Mouse (Mus musculus) MEL (cell line): ENCODE results near the gene Rsph1. TPM values are rescaled to one million over a fixed set of nuclear protein-coding genes. Genes with fewer than 3 reads are reported as not detected.

Experiments used
- DNase-seq: peaks from one replicate; pipeline ENCODE4 v3.0.0; 2011; ENCODE audit warnings: low read depth, low spot score
- H3K27ac ChIP-seq: 2 replicates; pipeline ENCODE4 v1.5.1; 2012; ENCODE audit warnings: low read depth, mild to moderate bottlenecking, control low read depth, low read length, moderate library complexity; ENCODE audit not compliant: control insufficient read depth
- H3K27me3 ChIP-seq, 2 experiments: fragments of 150-350 bp in 1 of 2; sonication (generic) in 1 of 2; 2 replicates each; pipeline ENCODE4 v1.6.1; 2012; ENCODE audit warnings: low read length in 2 of 2, mild to moderate bottlenecking in 2 of 2, improper control_type of control experiment in 1 of 2, moderate library complexity in 1 of 2; ENCODE audit not compliant: insufficient read depth in 2 of 2, control insufficient read depth in 1 of 2
- H3K36me3 ChIP-seq, 2 experiments: 2 replicates each; pipeline ENCODE4 v1.6.1; 2012 to 2014; ENCODE audit warnings: low read length in 2 of 2, improper control_type of control experiment in 1 of 2, inconsistent platforms in 1 of 2, mild to moderate bottlenecking in 1 of 2; ENCODE audit not compliant: insufficient read depth in 2 of 2, control insufficient read depth in 1 of 2
- H3K4me1 ChIP-seq, 2 experiments: fragments of 150-350 bp in 1 of 2; sonication (generic) in 1 of 2; 2 replicates each; pipeline ENCODE4 v1.6.1; 2012; ENCODE audit warnings: low read length in 2 of 2, improper control_type of control experiment in 1 of 2, mild to moderate bottlenecking in 1 of 2; ENCODE audit not compliant: insufficient read depth in 2 of 2, control insufficient read depth in 1 of 2
- H3K4me3 ChIP-seq, 2 experiments: fragments of 150-350 bp in 1 of 2; sonication (generic) in 1 of 2; 2 replicates each; pipeline ENCODE4 v1.5.1; 2012; ENCODE audit warnings: low read depth in 2 of 2, low read length in 2 of 2, mild to moderate bottlenecking in 2 of 2, moderate library complexity in 2 of 2, control low read depth in 1 of 2, improper control_type of control experiment in 1 of 2; ENCODE audit not compliant: control insufficient read depth in 1 of 2, insufficient read depth in 1 of 2
- H3K79me2 ChIP-seq: 2 replicates; pipeline ENCODE4 v1.6.1; 2012; ENCODE audit warnings: mild to moderate bottlenecking, low read length, moderate library complexity; ENCODE audit not compliant: control insufficient read depth, poor library complexity, insufficient read depth
- H3K9ac ChIP-seq: 2 replicates; pipeline ENCODE4 v1.6.1; 2012; ENCODE audit warnings: low read depth, mild to moderate bottlenecking, control low read depth, low read length, moderate library complexity; ENCODE audit not compliant: control insufficient read depth, poor library complexity, severe bottlenecking
- H3K9me3 ChIP-seq: fragments of 150-350 bp; sonication (generic); replicated peaks from 2 replicates; pipeline ENCODE4 v1.6.1; 2012; ENCODE audit warnings: mild to moderate bottlenecking, low read length, improper control_type of control experiment, moderate library complexity; ENCODE audit not compliant: insufficient read depth
- BHLHE40 ChIP-seq: IDR thresholded peaks from 2 replicates; pipeline ENCODE4 v1.6.1; 2012; ENCODE audit warnings: low read depth, mild to moderate bottlenecking, inconsistent platforms, low read length, improper control_type of control experiment, borderline replicate concordance
- CTCF ChIP-seq, 3 experiments: IDR thresholded peaks in 2 of 3; conservative IDR thresholded peaks in 1 of 3; 2 replicates each; pipeline ENCODE4 v1.5.1; 2011 to 2012; ENCODE audit warnings: low read length in 3 of 3, low read depth in 2 of 3, mild to moderate bottlenecking in 2 of 3, improper control_type of control experiment in 1 of 3, inconsistent platforms in 1 of 3, mixed read lengths in 1 of 3, moderate library complexity in 1 of 3; ENCODE audit not compliant: control insufficient read depth in 1 of 3, insufficient read depth in 1 of 3, poor library complexity in 1 of 3, severe bottlenecking in 1 of 3
- GABPA ChIP-seq: IDR thresholded peaks from 2 replicates; pipeline ENCODE4 v1.6.1; 2012; ENCODE audit warnings: low read depth, mild to moderate bottlenecking, inconsistent platforms, low read length, improper control_type of control experiment, moderate library complexity
- GATA1 ChIP-seq: IDR thresholded peaks from 2 replicates; pipeline ENCODE4 v1.6.1; 2011; ENCODE audit warnings: low read depth, low read length, improper control_type of control experiment
- JUND ChIP-seq: IDR thresholded peaks from 2 replicates; pipeline ENCODE4 v1.6.1; 2011; ENCODE audit warnings: low read depth, mild to moderate bottlenecking, improper control_type of control experiment, low read length
- KAT2A ChIP-seq: conservative IDR thresholded peaks from 2 replicates; pipeline ENCODE4 v1.6.1; 2012; ENCODE audit warnings: low read depth, low read length, improper control_type of control experiment, inconsistent platforms
- MAZ ChIP-seq: IDR thresholded peaks from 2 replicates; pipeline ENCODE4 v1.6.1; 2012; ENCODE audit warnings: low read depth, mild to moderate bottlenecking, inconsistent platforms, low read length, improper control_type of control experiment
- MEF2A ChIP-seq: IDR thresholded peaks from 2 replicates; pipeline ENCODE4 v1.6.1; 2014; ENCODE audit warnings: low read depth, mild to moderate bottlenecking, inconsistent platforms, low read length, improper control_type of control experiment; ENCODE audit not compliant: poor library complexity, insufficient replicate concordance, severe bottlenecking; ENCODE audit errors: extremely low read depth
- MYB ChIP-seq: IDR thresholded peaks from 2 replicates; pipeline ENCODE4 v1.6.1; 2011; ENCODE audit warnings: mild to moderate bottlenecking, low read depth, low read length, improper control_type of control experiment
- POLR2A ChIP-seq, 2 experiments: IDR thresholded peaks; 2 replicates each; pipeline ENCODE4 v1.6.1; 2011 to 2012; ENCODE audit warnings: low read length in 2 of 2, mild to moderate bottlenecking in 2 of 2, control low read depth in 1 of 2, improper control_type of control experiment in 1 of 2, low read depth in 1 of 2, moderate library complexity in 1 of 2; ENCODE audit not compliant: control insufficient read depth in 1 of 2, insufficient read depth in 1 of 2, poor library complexity in 1 of 2
- POLR2AphosphoS2 ChIP-seq: IDR thresholded peaks from 2 replicates; pipeline ENCODE4 v1.6.1; 2011; ENCODE audit warnings: low read length, improper control_type of control experiment
- SIN3A ChIP-seq: IDR thresholded peaks from 2 replicates; pipeline ENCODE4 v1.6.1; 2012; ENCODE audit warnings: low read length, improper control_type of control experiment, inconsistent platforms
- SMC3 ChIP-seq: IDR thresholded peaks from 2 replicates; pipeline ENCODE4 v1.6.1; 2011; ENCODE audit warnings: low read depth, low read length, improper control_type of control experiment
- TBP ChIP-seq: IDR thresholded peaks from 2 replicates; pipeline ENCODE4 v1.8.0; 2011; ENCODE audit warnings: low read depth, low read length, improper control_type of control experiment
- USF2 ChIP-seq, 2 experiments: IDR thresholded peaks; 2 replicates each; pipeline ENCODE4 v1.6.1; 2011 to 2012; ENCODE audit warnings: improper control_type of control experiment in 2 of 2, low read length in 2 of 2, borderline replicate concordance in 1 of 2, inconsistent platforms in 1 of 2, low read depth in 1 of 2, mild to moderate bottlenecking in 1 of 2; ENCODE audit not compliant: insufficient read depth in 1 of 2
- ZKSCAN1 ChIP-seq: IDR thresholded peaks from 2 replicates; pipeline ENCODE4 v1.6.1; 2012; ENCODE audit warnings: low read depth, mild to moderate bottlenecking, inconsistent platforms, low read length, improper control_type of control experiment, moderate library complexity
- polyA plus RNA-seq, 2 experiments: library from polyadenylated mRNA; stranded (reverse) in 1 of 2; unstranded in 1 of 2; fragments of >175 nt in 1 of 2; fragments of >200 nt in 1 of 2; gene quantifications; 2 replicates each; pipeline versions ENCODE4 v1.2.1 to v1.2.4; 2012; ENCODE audit warnings: low replicate concordance in 2 of 2, low read depth in 1 of 2; ENCODE audit not compliant: insufficient read length in 2 of 2, insufficient read depth in 1 of 2, missing spikeins in 1 of 2
- total RNA-seq: library from RNA; depleted of rRNA; stranded (reverse); fragments of 300-350 nt; gene quantifications from 2 replicates; pipeline ENCODE4 v1.2.3, GENCODE M21; 2012

The Rsph1 gene
- total and polyA plus RNA-seq, 3 experiments, result 1.3 to 3.6 TPM; not detected in 1

DNA sequence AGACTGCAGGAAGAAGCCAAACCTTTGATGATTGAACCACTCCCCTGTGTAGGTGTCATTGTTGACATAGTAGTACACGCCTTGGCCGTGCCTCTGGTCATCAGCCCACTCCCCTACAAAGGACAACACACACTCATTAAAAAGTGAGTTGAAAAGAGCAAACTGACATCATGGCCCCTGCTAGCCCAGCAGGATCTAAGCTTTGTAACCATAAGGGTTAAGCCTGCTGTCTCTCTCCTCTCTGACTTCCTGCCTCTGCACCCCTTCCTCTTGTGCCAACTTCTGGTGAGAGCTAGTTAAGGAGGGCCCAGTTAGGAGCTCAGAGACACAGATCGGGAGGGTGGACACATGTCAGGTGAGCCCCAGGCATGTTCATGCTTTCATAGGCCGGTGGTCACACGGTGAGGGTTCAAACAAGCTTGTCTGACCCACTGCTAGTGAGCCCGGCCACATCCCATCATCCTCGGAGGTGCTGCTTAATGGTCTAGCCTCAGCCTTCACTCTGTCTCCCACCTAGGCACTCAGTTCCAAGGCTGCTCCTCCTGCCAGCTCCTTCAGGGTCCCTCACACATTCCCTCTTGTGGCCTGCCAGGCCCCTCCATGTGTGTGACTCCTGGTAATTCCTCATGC is 10.7 kb downstream of the Rsph1 start:
- no peak overlapping the region for H3K27ac ChIP-seq
- H3K4me3 ChIP-seq, result no peak overlapping the region
- TF ChIP-seq SIN3A, result no peak
- H3K36me3 ChIP-seq, result no peaks in the 10 kb centered on the region; a peak in 1 of 4 replicates
- no peaks in the 10 kb centered on the region for H3K9me3 ChIP-seq
- DNase-seq, result no peak
- no peaks in the 10 kb centered on the region; a peak in 1 of 4 replicates for H3K27me3 ChIP-seq
- no peaks in the 10 kb centered on the region for H3K79me2 ChIP-seq
- no peak overlapping the region for H3K9ac ChIP-seq
- H3K4me1 ChIP-seq, result peaks cover 0 to 11% of the 10 kb centered on the region in 2 experiments; a peak in 2 of 4 replicates

DNA sequence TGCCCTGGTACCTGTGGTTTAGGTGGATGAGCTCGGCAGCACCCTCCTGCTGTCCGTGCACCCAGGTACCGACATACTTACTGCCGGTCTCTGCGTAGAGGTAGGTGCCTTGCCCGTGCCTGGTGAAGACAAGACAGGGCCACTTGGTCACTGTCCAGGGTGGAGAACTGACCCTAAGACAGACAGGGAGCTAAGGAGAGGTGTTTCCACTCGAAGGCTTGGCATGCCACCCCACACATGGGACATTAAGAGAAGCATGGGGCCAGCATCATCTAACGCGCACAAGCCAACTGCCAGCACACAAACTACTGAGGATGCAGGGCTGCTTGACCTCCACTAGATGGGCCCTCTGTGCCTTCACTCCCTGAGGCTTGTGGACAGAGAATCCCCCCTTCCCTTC is 11.4 kb downstream of the Rsph1 start:
- no peak for DNase-seq
- Histone ChIP-seq H3K9me3 (no peaks in the 10 kb centered on the region), H3K79me2 (no peaks in the 10 kb centered on the region), H3K9ac (no peak overlapping the region), H3K4me1 (peaks cover 0 to 11% of the 10 kb centered on the region in 2 experiments; a peak in 2 of 4 replicates), H3K36me3 (no peaks in the 10 kb centered on the region; a peak in 1 of 4 replicates), H3K4me3 (no peak overlapping the region), H3K27ac (no peak overlapping the region), H3K27me3 (no peaks in the 10 kb centered on the region; a peak in 1 of 4 replicates)
- TF ChIP-seq KAT2A (no peak), MAZ (no peak), MEF2A (no peak), POLR2A (IDR thresholded peaks at IDR 0.05; ENCODE audit: control insufficient read depth in 1 of 2, insufficient read depth in 1 of 2, low read depth in 1 of 2, low read length in 2 of 2, poor library complexity in 1 of 2) (no peak), BHLHE40 (no peak), USF2 (IDR thresholded peaks at IDR 0.05; ENCODE audit: borderline replicate concordance in 1 of 2, insufficient read depth in 1 of 2, low read depth in 1 of 2, low read length in 2 of 2) (no peak), GABPA (no peak), POLR2AphosphoS2 (no peak), MYB (no peak), CTCF (IDR thresholded peaks at IDR 0.05 in 2 of 3, conservative IDR thresholded peaks at IDR 0.05 in 1 of 3; ENCODE audit: control insufficient read depth in 1 of 3, insufficient read depth in 1 of 3, low read depth in 2 of 3, low read length in 3 of 3, poor library complexity in 1 of 3, severe bottlenecking in 1 of 3) (no peak), TBP (no peak), GATA1 (no peak), JUND (no peak), ZKSCAN1 (no peak), SMC3 (no peak)
